Mouse (Mus musculus): ENCODE results near the gene Mroh2a. TPM values are rescaled to one million over a fixed set of nuclear protein-coding genes. Genes with fewer than 3 reads are reported as not detected.

Mroh2a gene
- polyA plus RNA-seq, 1 experiment: 0.42 TPM

GRCm38 (mm10) chr1:88307180-88307579 is 80.4 kb downstream of the Mroh2a start:
- no peaks in the 10 kb centered on the region for H3K27me3 ChIP-seq (ENCODE audit: control insufficient read depth, insufficient read depth, low read length)
- no peak for DNase-seq (ENCODE audit: low read depth in 1 of 2, low spot score in 2 of 2)
- TF ChIP-seq CTCF (IDR thresholded peaks at IDR 0.05; ENCODE audit: extremely low read depth, insufficient read depth, insufficient read length, insufficient replicate concordance): no peak
- TF ChIP-seq POLR2A (IDR thresholded peaks at IDR 0.05; ENCODE audit: low read depth, low read length): no peak
- H3K4me1 ChIP-seq (ENCODE audit: control insufficient read depth, insufficient read depth, insufficient read length): no peaks in the 10 kb centered on the region
- H3K27ac ChIP-seq (ENCODE audit: insufficient read depth, low read length): no peak overlapping the region
- no peaks in the 10 kb centered on the region for H3K36me3 ChIP-seq (ENCODE audit: control insufficient read depth, insufficient read depth, low read length)
- no peak overlapping the region for H3K4me3 ChIP-seq (ENCODE audit: extremely low read depth, insufficient read depth, insufficient read length)
- 67% methylated on average over 12 of the region's 12 CpGs for WGBS

DNA sequence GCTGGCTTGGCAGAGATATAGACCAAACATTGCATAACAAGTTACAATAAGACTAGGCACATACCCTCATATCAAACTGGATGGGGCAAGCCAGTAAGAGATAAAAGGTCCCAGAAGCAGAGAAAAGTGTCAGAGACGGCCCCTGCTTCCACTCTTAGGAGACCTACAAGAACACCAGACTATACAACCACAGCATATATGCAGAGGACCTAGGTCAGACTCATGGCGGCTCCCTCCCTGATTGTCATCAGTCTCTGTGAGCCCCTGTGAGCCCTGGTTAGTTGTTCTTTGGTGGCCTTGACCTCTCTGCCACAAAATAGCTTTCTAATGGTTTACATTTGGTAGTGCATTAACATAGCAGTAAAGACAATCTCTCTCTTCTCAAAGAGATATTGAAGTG is 82.2 kb downstream of the Mroh2a start:
- Histone ChIP-seq H3K27me3 (ENCODE audit: control insufficient read depth, insufficient read depth, low read length) (no peaks in the 10 kb centered on the region), H3K4me3 (ENCODE audit: extremely low read depth, insufficient read depth, insufficient read length) (no peak overlapping the region), H3K36me3 (ENCODE audit: control insufficient read depth, insufficient read depth, low read length) (no peaks in the 10 kb centered on the region), H3K27ac (ENCODE audit: insufficient read depth, low read length) (no peak overlapping the region), H3K4me1 (ENCODE audit: control insufficient read depth, insufficient read depth, insufficient read length) (no peaks in the 10 kb centered on the region)
- WGBS: 46% methylated on average over 2 of the region's 2 CpGs
- TF ChIP-seq CTCF (IDR thresholded peaks at IDR 0.05; ENCODE audit: extremely low read depth, insufficient read depth, insufficient read length, insufficient replicate concordance) (no peak), POLR2A (IDR thresholded peaks at IDR 0.05; ENCODE audit: low read depth, low read length) (no peak)
- DNase-seq (ENCODE audit: low read depth in 1 of 2, low spot score in 2 of 2): no peak

GRCm38 (mm10) chr1:88309905-88310304 is 83.1 kb downstream of the Mroh2a start:
- Histone ChIP-seq H3K27ac (ENCODE audit: insufficient read depth, low read length) (no peak overlapping the region), H3K4me3 (ENCODE audit: extremely low read depth, insufficient read depth, insufficient read length) (no peak overlapping the region), H3K27me3 (ENCODE audit: control insufficient read depth, insufficient read depth, low read length) (no peaks in the 10 kb centered on the region), H3K36me3 (ENCODE audit: control insufficient read depth, insufficient read depth, low read length) (no peaks in the 10 kb centered on the region), H3K4me1 (ENCODE audit: control insufficient read depth, insufficient read depth, insufficient read length) (no peaks in the 10 kb centered on the region)
- WGBS: 43% methylated on average over 3 of the region's 3 CpGs
- TF ChIP-seq CTCF (IDR thresholded peaks at IDR 0.05; ENCODE audit: extremely low read depth, insufficient read depth, insufficient read length, insufficient replicate concordance): no peak
- TF ChIP-seq POLR2A (IDR thresholded peaks at IDR 0.05; ENCODE audit: low read depth, low read length): no peak
- no peak for DNase-seq (ENCODE audit: low read depth in 1 of 2, low spot score in 2 of 2)

GRCm38 (mm10) chr1:88310349-88310748 is 83.6 kb downstream of the Mroh2a start:
- Histone ChIP-seq H3K4me1 (ENCODE audit: control insufficient read depth, insufficient read depth, insufficient read length) (no peaks in the 10 kb centered on the region), H3K27ac (ENCODE audit: insufficient read depth, low read length) (no peak overlapping the region), H3K36me3 (ENCODE audit: control insufficient read depth, insufficient read depth, low read length) (no peaks in the 10 kb centered on the region), H3K27me3 (ENCODE audit: control insufficient read depth, insufficient read depth, low read length) (no peaks in the 10 kb centered on the region), H3K4me3 (ENCODE audit: extremely low read depth, insufficient read depth, insufficient read length) (no peak overlapping the region)
- WGBS: 62% methylated on average over 3 of the region's 3 CpGs
- TF ChIP-seq POLR2A (IDR thresholded peaks at IDR 0.05; ENCODE audit: low read depth, low read length): no peak
- TF ChIP-seq CTCF (IDR thresholded peaks at IDR 0.05; ENCODE audit: extremely low read depth, insufficient read depth, insufficient read length, insufficient replicate concordance): no peak
- no peak for DNase-seq (ENCODE audit: low read depth in 1 of 2, low spot score in 2 of 2)

Other genes with a start within 250 kb of the Mroh2a start
- gene Usp40, start 218.4 kb upstream of the Mroh2a start, polyA plus RNA-seq (2012; rRNA removed): 3.3 TPM in 2 replicates
- gene Ugt1a10, start 171.6 kb upstream of the Mroh2a start, polyA plus RNA-seq (2012; rRNA removed): not detected in 2 replicates
- gene Ugt1a9, start 156.2 kb upstream of the Mroh2a start, polyA plus RNA-seq (2012; rRNA removed): not detected in 2 replicates
- gene Ugt1a8, start 139.2 kb upstream of the Mroh2a start, polyA plus RNA-seq (2012; rRNA removed): not detected in 2 replicates
- 1.5 and 3.5 TPM in 2 replicates for gene Ugt1a7c, start 131.9 kb upstream of the Mroh2a start, polyA plus RNA-seq (2012; rRNA removed)
- 0.29 and 0.90 TPM in 2 replicates for gene Ugt1a6b, start 123.7 kb upstream of the Mroh2a start, polyA plus RNA-seq (2012; rRNA removed)
- gene Ugt1a6a, start 92.2 kb upstream of the Mroh2a start, polyA plus RNA-seq (2012; rRNA removed): 0.44 and 1.0 TPM in 2 replicates
- gene Ugt1a5, start 61.0 kb upstream of the Mroh2a start, polyA plus RNA-seq (2012; rRNA removed): not detected in 2 replicates
- 0.13 and 0.15 TPM in 2 replicates for gene Ugt1a2, start 26.4 kb upstream of the Mroh2a start, polyA plus RNA-seq (2012; rRNA removed)
- 1.3 and 2.3 TPM in 2 replicates for gene Dnajb3, start 21.2 kb upstream of the Mroh2a start, polyA plus RNA-seq (2012; rRNA removed)
- 0.22 TPM in 1 of 2 replicates, not detected in the other for gene Ugt1a1, start 15.0 kb upstream of the Mroh2a start, polyA plus RNA-seq (2012; rRNA removed)
- 33.6 and 47.2 TPM in 2 replicates for gene Hjurp, start 50.6 kb downstream of the Mroh2a start, polyA plus RNA-seq (2012; rRNA removed)
- not detected in 2 replicates for gene Trpm8, start 50.7 kb downstream of the Mroh2a start, polyA plus RNA-seq (2012; rRNA removed)
- gene Spp2, start 180.0 kb downstream of the Mroh2a start, polyA plus RNA-seq (2012; rRNA removed): 0.37 TPM in 1 of 2 replicates, not detected in the other